Mouse (Mus musculus) stomach, postnatal 0 days (tissue): ENCODE measurements around the gene Il1r1.

ENCODE experiments used
- CTCF ChIP-seq: IDR thresholded peaks from 2 replicates; pipeline ENCODE4 v1.5.1; 2016; ENCODE audit warnings: antibody characterized with exemption, low read depth, mild to moderate bottlenecking, moderate library complexity
- EP300 ChIP-seq: optimal IDR thresholded peaks from 2 replicates; pipeline ENCODE3; 2016; ENCODE audit warnings: antibody characterized with exemption

DNA sequence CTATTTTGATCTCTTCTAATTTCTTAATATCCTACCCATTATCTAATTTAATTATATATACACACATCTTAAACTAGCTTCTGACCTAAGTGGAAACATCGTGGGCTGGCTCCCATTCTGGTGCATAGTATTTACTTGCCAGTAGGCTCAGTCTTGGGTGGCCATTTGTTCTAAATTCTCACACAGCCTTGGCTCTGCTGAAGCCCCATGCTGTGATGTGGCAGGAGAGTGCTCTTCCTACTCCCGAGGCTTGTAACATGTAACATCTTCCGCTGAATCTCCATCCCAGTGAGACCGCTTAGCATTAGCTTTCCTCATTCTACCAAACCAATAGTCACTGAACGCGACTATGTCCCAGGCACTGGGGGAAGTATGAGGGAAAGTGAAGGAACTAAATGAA is 43.0 kb downstream of the Il1r1 start:
- TF ChIP-seq EP300 (no peak), CTCF (no peak)
